Mouse (Mus musculus) cerebellum, adult (tissue): ENCODE measurements at regions not wholly inside any gene's neighbourhood (a gene's known extent, or its start where the extent isn't known, plus 50 kb on each side); places are given as distances from the start of the nearest gene placed in this dataset.

ENCODE experiments used
- ATAC-seq: cut with Nextera tagmentation; 2 replicates; pipeline ENCODE4 v1.9.2; 2017; ENCODE audit warnings: mild to moderate bottlenecking, moderate library complexity, mixed read lengths; ENCODE audit not compliant: insufficient number of reproducible peaks, low FRiP score, low TSS enrichment

GRCm38 (mm10) chr2:159334711-159335110 is 540.1 kb downstream of the Dhx35 start:
- ATAC-seq: no peak

- no peak for ATAC-seq
These were observed 542.0 kb downstream of the Dhx35 start for GRCm38 (mm10) chr2:159336646-159337045.

GRCm38 (mm10) chr2:159343624-159344560 is 549.3 kb downstream of the Dhx35 start:
- ATAC-seq: no peak

- ATAC-seq: no peak
These were observed 559.6 kb downstream of the Dhx35 start for GRCm38 (mm10) chr2:159354247-159354646.

GRCm38 (mm10) chr2:159356503-159356902 is 561.9 kb downstream of the Dhx35 start:
- ATAC-seq: no peak

GRCm38 (mm10) chr2:159361371-159361770 is 566.8 kb downstream of the Dhx35 start:
- ATAC-seq: no peak

GRCm38 (mm10) chr2:159392865-159393264 is 598.3 kb downstream of the Dhx35 start:
- no peak for ATAC-seq

- ATAC-seq: no peak
These were observed 607.0 kb downstream of the Dhx35 start for GRCm38 (mm10) chr2:159401421-159402100.

- ATAC-seq: no peak
These were observed 610.3 kb downstream of the Dhx35 start for GRCm38 (mm10) chr2:159404940-159405339.

- ATAC-seq: no peak
These were observed 620.0 kb downstream of the Dhx35 start for GRCm38 (mm10) chr2:159414599-159414998.

- no peak for ATAC-seq
These were observed 623.8 kb downstream of the Dhx35 start for GRCm38 (mm10) chr2:159418371-159418940.

GRCm38 (mm10) chr2:159422281-159422937 is 627.8 kb downstream of the Dhx35 start:
- ATAC-seq: no peak

GRCm38 (mm10) chr2:159428201-159428600 is 633.6 kb downstream of the Dhx35 start:
- ATAC-seq: no peak

GRCm38 (mm10) chr2:159430577-159431329 is 636.1 kb downstream of the Dhx35 start:
- no peak for ATAC-seq

- ATAC-seq: no peak
These were observed 644.4 kb downstream of the Dhx35 start for GRCm38 (mm10) chr2:159438961-159439360.

- no peak for ATAC-seq
These were observed 649.0 kb downstream of the Dhx35 start for GRCm38 (mm10) chr2:159443581-159443980.

GRCm38 (mm10) chr2:159446434-159446833 is 651.8 kb downstream of the Dhx35 start:
- ATAC-seq: no peak

GRCm38 (mm10) chr2:159446886-159447285 is 652.3 kb downstream of the Dhx35 start:
- no peak for ATAC-seq

GRCm38 (mm10) chr2:159448976-159449375 is 654.4 kb downstream of the Dhx35 start:
- ATAC-seq: no peak

GRCm38 (mm10) chr2:159451439-159451838 is 656.8 kb downstream of the Dhx35 start:
- no peak for ATAC-seq
